Mouse (Mus musculus): ENCODE data around the gene Ptpru. TPM values are rescaled to one million over a fixed set of nuclear protein-coding genes. Genes with fewer than 3 reads are reported as not detected.
A peak's percentile ranks its signal among the peaks of the same experiment; 100 is the strongest.

Ptpru gene
- polyA plus RNA-seq, 1 experiment from 2014 or later = 17.2 TPM

DNA sequence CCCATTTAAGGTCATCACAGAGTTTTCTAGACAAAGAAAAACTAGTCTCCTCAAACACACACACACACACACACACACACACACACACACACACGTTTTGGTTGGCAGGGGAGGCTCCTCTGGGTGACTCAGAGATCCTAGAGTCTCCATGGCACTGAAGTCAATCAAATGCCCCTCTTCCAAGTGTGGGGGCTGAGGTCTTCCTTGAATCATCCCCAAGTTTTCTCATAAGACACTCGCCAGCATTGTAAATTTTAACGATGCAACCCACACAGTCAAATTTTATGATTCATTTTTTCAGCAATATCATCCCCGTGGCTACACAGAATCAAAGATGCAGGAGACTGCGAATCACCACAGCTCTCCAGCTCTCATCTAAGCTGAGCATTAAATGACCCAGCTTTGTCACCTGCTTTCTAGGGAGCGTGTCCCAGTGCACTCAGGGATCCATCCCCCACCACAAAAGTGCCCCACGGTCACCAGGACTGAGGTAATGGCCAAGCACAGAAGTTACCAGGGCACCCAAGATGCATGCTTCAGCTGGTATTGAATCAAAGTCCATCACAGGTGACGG is 75.8 kb downstream of the Ptpru start:
- Histone ChIP-seq H3K9me3 (no peaks in the 10 kb centered on the region), H3K4me3 (no peak overlapping the region), H3K4me1 (replicated peaks) (no peaks in the 10 kb centered on the region), H3K27me3 (ENCODE audit: insufficient read depth, poor library complexity, severe bottlenecking) (no peaks in the 10 kb centered on the region), H3K36me3 (no peaks in the 10 kb centered on the region), H3K27ac (no peak overlapping the region)
- WGBS = 87% methylated on average over 8 of the region's 8 CpGs
- DNase-seq (ENCODE audit: low spot score) = no peak

DNA sequence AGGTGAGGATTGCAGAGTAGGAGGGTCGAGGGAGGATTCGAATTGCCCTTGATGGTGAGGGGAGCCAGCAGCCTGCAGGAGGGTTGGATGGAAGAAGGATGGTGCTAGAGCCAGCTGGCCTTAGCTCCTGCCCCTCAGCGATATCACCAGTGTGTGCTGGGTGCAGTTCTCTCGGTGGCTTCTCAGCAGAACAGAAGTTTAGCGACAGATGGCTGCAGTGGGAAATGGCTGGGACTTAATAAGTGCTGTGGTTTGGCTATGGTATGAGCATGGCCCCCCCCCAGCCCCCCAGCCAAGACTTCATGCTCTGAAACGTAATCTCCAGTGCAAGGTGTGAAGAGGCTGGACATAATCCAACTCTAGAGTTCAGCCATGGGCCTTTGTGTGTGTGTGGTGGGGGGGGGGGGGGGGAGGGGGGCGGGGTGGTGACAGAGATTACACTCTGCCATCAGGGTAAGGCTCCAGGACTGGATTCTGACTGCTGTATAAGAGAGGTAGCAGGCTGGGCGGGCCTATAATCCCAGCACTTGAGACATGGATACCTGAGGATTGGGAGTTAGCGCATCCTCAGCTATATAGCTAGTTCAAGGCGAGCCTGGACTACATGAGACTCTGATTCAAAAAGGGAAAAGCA is 85.8 kb downstream of the Ptpru start:
- DNase-seq (ENCODE audit: low spot score) = no peak
- H3K27me3 ChIP-seq (ENCODE audit: insufficient read depth, poor library complexity, severe bottlenecking) = no peaks in the 10 kb centered on the region
- 0 out of 2 replicates have a peak overlapping the region, but pooled peaks have one; percentile 8 for H3K27ac ChIP-seq

DNA sequence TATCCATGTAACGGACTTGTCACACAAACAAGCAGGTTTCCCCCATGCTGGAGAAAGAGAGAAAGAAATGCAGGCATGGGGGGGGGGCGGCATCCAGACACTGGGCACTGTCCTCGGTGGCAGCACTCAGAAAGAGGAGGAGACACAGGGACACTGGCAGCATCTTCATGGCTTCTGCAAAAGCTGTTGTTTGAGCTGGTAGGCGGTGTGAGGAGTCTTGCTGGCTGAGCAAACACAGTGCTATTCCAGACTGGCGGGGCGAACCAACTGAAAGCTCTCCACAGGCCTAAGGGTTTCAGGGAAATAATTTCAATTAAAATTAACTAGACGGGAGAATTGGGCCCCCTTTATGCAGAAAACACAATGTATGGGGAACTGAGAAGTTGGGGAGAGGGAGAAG is 86.5 kb downstream of the Ptpru start:
- no peak overlapping the region for H3K4me3 ChIP-seq
- peak overlapping the region; percentile 8; the same call in 1 of the 2 replicates for H3K27ac ChIP-seq
- no peak for DNase-seq (ENCODE audit: low spot score)
- 0 out of 2 replicates have a peak, but pooled peaks cover 12% of the 10 kb centered on the region for H3K4me1 ChIP-seq (replicated peaks)
- WGBS = 60% methylated on average over 7 of the region's 7 CpGs
- no peaks in the 10 kb centered on the region for H3K27me3 ChIP-seq (ENCODE audit: insufficient read depth, poor library complexity, severe bottlenecking)
- no peaks in the 10 kb centered on the region for H3K9me3 ChIP-seq
- H3K36me3 ChIP-seq = no peaks in the 10 kb centered on the region

More for the DNA sequence above, 85.8 kb downstream of the Ptpru start:
- Histone ChIP-seq H3K4me1 (replicated peaks) (0 out of 2 replicates have a peak, but pooled peaks cover 12% of the 10 kb centered on the region), H3K4me3 (no peak overlapping the region), H3K9me3 (no peaks in the 10 kb centered on the region), H3K36me3 (no peaks in the 10 kb centered on the region)
- WGBS = 74% methylated on average over 10 of the region's 10 CpGs

DNA sequence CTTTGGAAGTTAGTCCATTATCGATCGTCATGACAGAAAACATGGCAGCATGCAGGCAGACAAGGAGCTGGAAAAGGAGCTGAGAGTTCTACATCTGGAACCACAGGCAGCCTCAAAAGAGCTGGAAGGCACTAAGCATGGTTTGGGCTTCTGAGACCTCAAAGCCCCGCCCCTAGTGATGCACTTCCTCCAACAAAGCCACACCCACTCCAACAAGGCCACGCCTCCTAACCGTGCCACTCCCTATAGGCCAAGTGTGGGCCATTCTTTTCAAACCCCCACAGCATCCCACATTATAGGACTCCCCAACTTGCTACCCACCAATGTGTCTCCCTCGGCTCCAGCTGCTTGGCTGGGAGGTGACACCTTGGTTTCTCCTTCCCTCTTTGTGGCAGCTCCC is 88.3 kb downstream of the Ptpru start:
- Histone ChIP-seq H3K27ac (no peak overlapping the region), H3K27me3 (ENCODE audit: insufficient read depth, poor library complexity, severe bottlenecking) (no peaks in the 10 kb centered on the region), H3K4me1 (replicated peaks) (0 out of 2 replicates have a peak, but pooled peaks cover 12% of the 10 kb centered on the region), H3K36me3 (no peaks in the 10 kb centered on the region), H3K9me3 (no peaks in the 10 kb centered on the region), H3K4me3 (no peak overlapping the region)
- no peak for DNase-seq (ENCODE audit: low spot score)
- 82% methylated on average over 6 of the region's 6 CpGs for WGBS

DNA sequence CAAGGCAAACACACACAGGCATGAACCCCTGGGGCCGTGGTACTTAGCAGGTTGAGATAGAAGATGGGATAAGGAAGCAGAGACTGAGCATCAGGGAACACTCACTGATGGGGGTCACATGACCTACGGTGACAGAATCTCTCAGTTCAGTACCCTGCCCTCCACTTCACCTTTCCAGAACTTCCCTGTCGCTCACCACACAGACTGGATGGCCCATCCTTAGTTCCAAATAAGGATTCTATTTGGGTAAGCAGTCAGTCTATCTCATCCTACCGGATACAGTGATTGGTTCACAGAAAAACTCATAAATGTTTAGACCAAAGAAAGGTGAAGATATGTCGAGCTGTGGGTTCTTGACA is 93.4 kb downstream of the Ptpru start:
- Histone ChIP-seq H3K4me1 (replicated peaks) (peaks cover 11% of the 10 kb centered on the region), H3K27me3 (ENCODE audit: insufficient read depth, poor library complexity, severe bottlenecking) (no peaks in the 10 kb centered on the region), H3K27ac (no peak overlapping the region; the same call in 1 of the 2 replicates), H3K36me3 (no peaks in the 10 kb centered on the region), H3K4me3 (no peak overlapping the region), H3K9me3 (no peaks in the 10 kb centered on the region)
- WGBS = 88% methylated on average over 5 of the region's 5 CpGs
- DNase-seq (ENCODE audit: low spot score) = no peak

DNA sequence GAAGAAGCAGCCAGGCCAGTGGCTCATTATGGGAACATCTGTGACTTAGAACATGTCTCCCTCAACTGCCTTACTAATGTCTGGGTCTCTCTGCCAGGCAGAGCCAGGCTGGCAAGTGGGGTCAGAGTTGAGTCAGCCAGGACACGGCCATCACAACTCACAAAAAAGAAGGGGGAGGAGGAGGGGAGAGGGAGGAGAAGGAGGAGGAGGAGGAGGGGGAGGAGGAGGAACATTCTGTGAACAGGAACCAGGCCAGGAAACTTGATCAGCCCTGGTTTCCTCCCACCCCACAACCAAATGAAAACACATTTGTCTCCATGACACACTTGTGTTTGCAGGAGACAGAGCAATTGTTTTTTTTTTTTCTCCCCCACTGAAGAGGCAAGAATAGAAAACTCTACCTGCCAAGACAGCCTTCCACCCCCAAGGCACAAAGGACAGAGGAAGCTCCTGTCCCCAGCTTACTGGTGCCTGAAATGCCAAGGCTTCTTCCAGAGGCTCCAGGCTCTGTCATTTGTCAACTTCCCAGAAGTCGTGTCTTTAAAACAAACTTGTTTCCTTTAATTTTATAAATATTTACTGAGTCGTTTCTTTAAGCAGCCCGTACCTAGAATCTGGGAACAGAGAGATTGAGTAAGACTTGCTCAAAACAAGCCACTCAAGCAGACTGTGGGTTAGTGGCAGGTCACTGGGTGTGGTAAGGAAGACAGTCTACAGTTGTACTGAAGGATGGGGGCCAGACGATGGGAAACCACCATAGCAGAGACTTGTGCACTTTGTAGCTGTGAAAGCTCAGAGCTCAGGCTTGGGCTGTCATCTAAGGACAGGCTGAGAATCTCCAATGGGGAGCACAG is 94.0 kb downstream of the Ptpru start:
- H3K4me3 ChIP-seq = no peak overlapping the region
- no peaks in the 10 kb centered on the region for H3K27me3 ChIP-seq (ENCODE audit: insufficient read depth, poor library complexity, severe bottlenecking)
- no peaks in the 10 kb centered on the region for H3K9me3 ChIP-seq
- H3K36me3 ChIP-seq = no peaks in the 10 kb centered on the region
- no peak overlapping the region; the same call in 1 of the 2 replicates for H3K27ac ChIP-seq
- no peak for DNase-seq (ENCODE audit: low spot score)
- 53% methylated on average over 5 of the region's 5 CpGs for WGBS
- peaks cover 11% of the 10 kb centered on the region for H3K4me1 ChIP-seq (replicated peaks)

DNA sequence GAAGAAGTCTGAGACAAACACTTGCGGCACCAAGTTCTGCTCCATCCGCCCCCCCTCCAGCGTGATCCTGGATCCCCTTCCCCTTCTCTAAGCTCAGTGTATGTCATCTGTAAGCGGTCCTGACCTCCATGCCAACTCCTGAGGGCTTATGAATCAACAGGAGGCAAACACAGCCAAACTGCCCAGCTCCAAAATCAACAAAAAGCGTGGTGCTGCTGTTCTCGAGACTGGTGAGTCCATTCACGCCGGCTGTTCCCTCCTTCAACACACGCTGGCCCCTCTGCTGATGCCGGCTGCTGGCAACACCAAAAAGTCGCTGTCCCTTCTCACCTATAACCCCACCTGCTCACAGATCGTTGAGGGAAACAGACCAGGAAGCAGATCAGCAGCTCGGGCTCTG is 95.1 kb downstream of the Ptpru start:
- peaks cover 11% of the 10 kb centered on the region for H3K4me1 ChIP-seq (replicated peaks)
- no peak overlapping the region for H3K4me3 ChIP-seq
- H3K27me3 ChIP-seq (ENCODE audit: insufficient read depth, poor library complexity, severe bottlenecking) = no peaks in the 10 kb centered on the region
- no peak overlapping the region for H3K27ac ChIP-seq
- no peaks in the 10 kb centered on the region for H3K9me3 ChIP-seq
- no peak for DNase-seq (ENCODE audit: low spot score)
- WGBS = 76% methylated on average over 13 of the region's 13 CpGs
- no peaks in the 10 kb centered on the region for H3K36me3 ChIP-seq

DNA sequence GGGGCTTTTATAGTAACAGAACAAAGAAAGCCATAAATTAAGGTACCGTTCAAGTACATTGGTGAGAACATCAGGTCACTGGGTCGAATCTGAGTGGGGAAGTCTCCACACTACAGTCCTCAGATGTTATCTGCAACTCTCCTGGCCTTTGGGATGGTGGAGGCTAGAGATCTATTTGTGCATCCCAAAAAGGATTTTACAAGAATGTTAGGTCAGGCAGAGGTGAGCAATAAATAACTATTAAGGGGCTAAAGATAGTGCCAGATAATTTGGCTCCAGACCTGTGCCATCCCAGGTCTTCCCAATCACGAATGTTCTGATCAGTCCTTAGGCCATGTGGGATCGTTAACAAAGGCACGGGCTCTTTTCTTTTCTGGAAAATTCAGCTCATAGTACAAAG is 97.5 kb downstream of the Ptpru start:
- 85% methylated on average over 5 of the region's 5 CpGs for WGBS
- Histone ChIP-seq H3K27ac (no peak overlapping the region), H3K27me3 (ENCODE audit: insufficient read depth, poor library complexity, severe bottlenecking) (no peaks in the 10 kb centered on the region), H3K4me1 (replicated peaks) (peaks cover 11% of the 10 kb centered on the region), H3K9me3 (0 out of 2 replicates have a peak, but pooled peaks cover 3% of the 10 kb centered on the region), H3K4me3 (no peak overlapping the region), H3K36me3 (no peaks in the 10 kb centered on the region)
- no peak for DNase-seq (ENCODE audit: low spot score)

DNA sequence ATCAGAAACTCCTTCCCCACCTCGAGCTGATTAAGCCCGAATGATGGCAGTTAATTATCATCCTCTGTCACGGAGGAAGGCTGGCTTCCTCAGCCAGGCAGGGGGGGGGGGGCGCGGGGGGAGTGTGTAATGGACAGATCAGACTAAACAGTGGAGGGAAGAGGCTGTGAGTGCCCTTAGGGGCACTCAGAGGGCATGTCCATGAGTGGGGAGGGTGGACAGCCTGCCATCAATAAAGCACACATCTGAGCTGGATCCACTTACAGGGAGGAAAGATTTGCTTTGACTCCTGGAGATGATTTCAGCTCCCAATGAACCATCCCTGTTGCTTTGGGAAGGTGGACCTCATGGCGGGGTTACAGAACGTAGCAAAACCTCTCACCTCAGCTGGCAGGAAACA is 109.5 kb downstream of the Ptpru start:
- H3K4me1 ChIP-seq (replicated peaks) = peaks cover 3% of the 10 kb centered on the region

DNA sequence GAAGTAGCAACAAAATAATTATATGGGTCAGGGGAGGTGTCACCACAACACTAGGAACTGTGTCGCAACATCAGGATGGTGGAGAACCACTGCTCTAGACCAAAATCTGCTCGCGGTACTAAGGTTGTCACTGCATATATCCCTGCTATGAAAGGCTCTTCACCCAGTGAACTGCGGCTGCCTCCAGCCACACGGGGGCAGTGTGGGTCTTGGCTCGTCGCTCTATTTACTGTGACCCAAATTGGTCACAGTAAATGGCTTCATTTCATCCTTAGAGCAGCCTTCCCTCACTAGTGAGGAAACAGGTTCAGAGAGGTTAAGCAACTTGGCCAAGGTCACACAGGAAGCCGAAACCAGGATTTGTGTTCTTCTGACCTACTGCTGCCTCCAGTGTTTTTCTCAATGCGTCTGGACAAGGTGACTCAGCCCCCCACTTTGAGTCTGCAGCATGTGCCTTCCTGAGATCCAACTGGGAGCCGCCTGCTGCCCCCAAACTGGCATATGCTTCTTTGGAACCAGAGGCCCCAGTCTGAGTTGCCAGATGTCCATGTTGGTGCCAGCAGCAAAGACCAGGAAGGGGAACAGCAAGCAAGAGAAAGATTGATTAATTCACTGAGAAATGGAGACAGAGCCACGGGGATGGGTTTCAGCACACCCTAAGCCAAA is 114.5 kb downstream of the Ptpru start:
- Histone ChIP-seq H3K9me3 (no peaks in the 10 kb centered on the region), H3K27me3 (ENCODE audit: insufficient read depth, poor library complexity, severe bottlenecking) (peaks cover 4% of the 10 kb centered on the region; the same call in 1 of the 2 replicates), H3K36me3 (no peaks in the 10 kb centered on the region), H3K27ac (no peak overlapping the region), H3K4me1 (replicated peaks) (peaks cover 14% of the 10 kb centered on the region), H3K4me3 (no peak overlapping the region)
- 60% methylated on average over 11 of the region's 11 CpGs for WGBS
- DNase-seq (ENCODE audit: low spot score) = peak; percentile 67

More for the DNA sequence above, 109.5 kb downstream of the Ptpru start:
- no peak for DNase-seq (ENCODE audit: low spot score)
- Histone ChIP-seq H3K36me3 (no peaks in the 10 kb centered on the region), H3K9me3 (no peaks in the 10 kb centered on the region), H3K4me3 (no peak overlapping the region), H3K27ac (no peak overlapping the region), H3K27me3 (ENCODE audit: insufficient read depth, poor library complexity, severe bottlenecking) (peaks cover 8% of the 10 kb centered on the region)
- 68% methylated on average over 7 of the region's 7 CpGs for WGBS

DNA sequence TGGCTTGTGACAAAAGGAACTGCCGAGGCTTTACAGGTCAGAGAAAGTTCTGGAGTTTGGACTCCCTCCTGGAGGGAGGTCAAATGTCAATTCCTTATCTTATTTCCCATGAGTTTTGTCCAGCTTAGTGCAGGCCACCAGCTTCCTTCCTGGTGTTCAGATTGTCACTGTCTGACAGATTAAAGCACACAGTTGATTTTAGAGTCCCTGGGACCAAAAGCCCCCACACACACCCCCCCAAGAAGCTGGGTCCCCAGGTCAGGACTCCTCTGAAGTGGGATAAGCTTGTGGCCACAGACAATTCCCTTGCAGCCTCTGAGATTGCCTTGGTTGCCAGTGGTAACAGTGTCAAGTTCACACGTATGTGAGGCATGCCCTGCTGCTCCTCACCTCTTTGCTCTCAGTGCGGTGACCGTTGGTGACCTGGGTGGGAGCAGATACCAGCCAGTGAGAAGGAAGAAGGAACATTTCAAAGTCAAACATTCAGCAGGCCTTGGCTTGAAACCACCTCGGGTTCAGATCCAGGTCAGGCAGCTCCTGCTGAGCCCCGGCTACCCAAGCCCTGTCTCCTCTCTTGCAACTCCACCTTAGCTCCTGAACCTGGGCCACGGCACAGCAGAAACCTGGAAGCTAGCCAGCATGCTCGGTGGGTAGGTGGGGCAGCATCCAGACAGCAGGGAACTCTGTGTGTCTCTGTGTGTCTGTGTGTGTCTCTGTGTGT is 115.8 kb downstream of the Ptpru start:
- DNase-seq (ENCODE audit: low spot score) = peak; percentile 20
- no peak overlapping the region for H3K4me3 ChIP-seq
- peaks cover 4% of the 10 kb centered on the region; the same call in 1 of the 2 replicates for H3K27me3 ChIP-seq (ENCODE audit: insufficient read depth, poor library complexity, severe bottlenecking)
- WGBS = 49% methylated on average over 8 of the region's 8 CpGs
- peaks cover 13% of the 10 kb centered on the region for H3K4me1 ChIP-seq (replicated peaks)
- H3K36me3 ChIP-seq = no peaks in the 10 kb centered on the region
- peak overlapping the region; percentile 40; the same call in 1 of the 2 replicates for H3K27ac ChIP-seq
- no peaks in the 10 kb centered on the region for H3K9me3 ChIP-seq

DNA sequence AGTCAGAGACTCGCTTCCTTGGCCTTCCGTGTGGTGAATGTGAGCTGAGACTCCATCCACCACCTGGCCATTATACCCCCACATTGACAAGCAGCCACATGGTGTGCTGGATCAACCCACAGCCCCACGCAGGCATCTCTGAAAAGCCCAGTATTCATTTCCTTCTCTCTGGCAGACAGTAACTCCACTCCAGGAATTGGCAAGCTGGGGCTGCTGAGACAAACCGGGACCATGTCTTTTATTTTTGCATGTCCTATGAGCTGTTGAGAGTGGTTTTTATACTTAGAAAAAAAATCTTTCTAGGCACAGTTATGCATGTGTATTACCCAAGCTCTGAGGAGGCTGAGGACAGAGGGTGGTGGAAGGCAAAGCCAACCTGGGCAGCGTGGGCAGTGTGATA is 118.9 kb downstream of the Ptpru start:
- DNase-seq (ENCODE audit: low spot score) = no peak
- Histone ChIP-seq H3K4me3 (no peak overlapping the region), H3K27ac (no peak overlapping the region), H3K4me1 (replicated peaks) (peaks cover 13% of the 10 kb centered on the region), H3K9me3 (no peaks in the 10 kb centered on the region), H3K36me3 (no peaks in the 10 kb centered on the region), H3K27me3 (ENCODE audit: insufficient read depth, poor library complexity, severe bottlenecking) (no peaks in the 10 kb centered on the region)
- WGBS = 78% methylated on average over 5 of the region's 5 CpGs

All from hindbrain, embryonic 10.5 days (tissue).